Mouse (Mus musculus): ENCODE results near the gene Phf3.

Phf3 gene

DNA sequence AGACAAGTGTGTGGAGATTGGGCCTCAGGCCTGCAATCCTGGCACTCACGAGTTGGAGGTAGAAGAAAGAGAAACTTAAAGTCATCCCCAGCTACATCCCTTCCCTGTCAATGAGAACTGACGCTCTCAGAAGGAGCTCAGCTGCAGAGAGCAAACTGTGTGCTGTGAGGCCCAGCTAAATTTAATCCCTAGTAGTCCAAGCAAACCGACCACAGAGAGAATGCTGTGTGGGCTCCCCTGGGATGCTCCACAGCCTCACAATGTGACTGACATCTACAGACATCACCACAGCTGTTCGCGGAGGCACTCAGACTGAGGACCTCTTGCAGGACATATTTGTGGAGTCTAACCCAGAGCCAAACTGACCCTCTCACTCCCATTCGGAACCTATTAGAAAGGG lies 54.3 kb downstream of the Phf3 start:
- DNase-seq, result peak; percentile 75

- DNase-seq, result peak; percentile 13
These were observed 58.1 kb downstream of the Phf3 start for GRCm38 (mm10) chr1:30815609-30816008.

GRCm38 (mm10) chr1:30814987-30815386 lies 58.7 kb downstream of the Phf3 start:
- no peak for DNase-seq

DNA sequence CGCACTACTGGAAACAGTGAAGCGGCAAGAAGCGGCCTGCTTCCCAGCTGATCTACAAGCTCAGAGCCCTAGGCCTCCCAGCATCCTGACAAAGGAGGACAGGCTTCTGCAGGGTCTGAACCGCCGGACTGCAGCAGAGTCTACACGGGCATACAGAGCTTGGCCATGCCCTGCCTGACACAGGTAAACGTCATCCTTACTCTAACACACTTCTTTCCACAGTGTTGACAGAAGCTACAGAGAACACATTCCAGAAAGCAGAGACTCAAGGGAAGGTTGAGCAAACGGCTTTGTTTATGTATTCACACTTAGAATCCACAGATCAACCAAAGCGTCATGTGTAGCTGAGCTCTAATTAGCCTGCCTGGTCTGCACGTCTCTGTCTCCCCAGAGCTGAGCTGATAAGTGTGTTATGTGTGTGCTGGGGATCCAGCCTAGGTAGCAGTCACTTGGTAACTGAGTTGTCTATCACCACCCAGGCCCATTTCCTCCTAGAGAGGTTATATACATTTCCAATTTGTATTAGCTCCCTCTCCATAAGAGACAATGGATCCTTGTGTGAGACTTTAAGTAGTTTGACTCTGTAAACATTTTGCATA lies 65.5 kb downstream of the Phf3 start:
- DNase-seq, result peak; percentile 80

DNA sequence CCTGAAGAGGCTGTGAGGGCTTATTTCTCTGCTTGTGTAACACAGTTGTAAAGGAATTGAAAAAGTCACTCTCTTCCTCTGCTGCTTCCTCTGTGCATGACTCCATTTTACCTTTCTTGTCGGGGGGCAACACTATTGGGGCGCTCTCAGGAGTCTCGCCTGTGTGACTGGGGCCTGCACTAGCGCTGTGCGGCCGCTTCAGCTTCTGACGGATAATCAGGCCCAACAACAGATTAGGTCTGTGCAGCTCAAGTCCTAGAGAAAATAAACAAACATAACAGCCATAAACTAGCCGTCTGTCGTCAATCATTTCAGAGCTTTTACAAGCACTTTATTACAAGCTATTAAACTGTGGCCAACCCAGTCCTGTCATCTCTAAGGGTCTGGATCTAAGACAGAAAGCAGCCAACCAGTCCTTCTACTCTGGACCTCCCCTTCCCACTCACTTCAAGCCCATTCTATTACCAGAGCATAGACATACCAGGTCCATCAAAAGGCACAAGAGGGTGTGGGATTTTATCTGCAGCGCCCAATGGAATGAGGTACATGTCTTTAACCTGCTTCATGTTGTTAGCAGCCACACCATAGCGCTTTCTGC lies 67.9 kb downstream of the Phf3 start:
- DNase-seq, result peak; percentile 86

GRCm38 (mm10) chr1:30804919-30805318 lies 68.8 kb downstream of the Phf3 start:
- peak; percentile 74 for DNase-seq

GRCm38 (mm10) chr1:30801911-30802310 lies 71.8 kb downstream of the Phf3 start:
- peak; percentile 83 for DNase-seq

DNA sequence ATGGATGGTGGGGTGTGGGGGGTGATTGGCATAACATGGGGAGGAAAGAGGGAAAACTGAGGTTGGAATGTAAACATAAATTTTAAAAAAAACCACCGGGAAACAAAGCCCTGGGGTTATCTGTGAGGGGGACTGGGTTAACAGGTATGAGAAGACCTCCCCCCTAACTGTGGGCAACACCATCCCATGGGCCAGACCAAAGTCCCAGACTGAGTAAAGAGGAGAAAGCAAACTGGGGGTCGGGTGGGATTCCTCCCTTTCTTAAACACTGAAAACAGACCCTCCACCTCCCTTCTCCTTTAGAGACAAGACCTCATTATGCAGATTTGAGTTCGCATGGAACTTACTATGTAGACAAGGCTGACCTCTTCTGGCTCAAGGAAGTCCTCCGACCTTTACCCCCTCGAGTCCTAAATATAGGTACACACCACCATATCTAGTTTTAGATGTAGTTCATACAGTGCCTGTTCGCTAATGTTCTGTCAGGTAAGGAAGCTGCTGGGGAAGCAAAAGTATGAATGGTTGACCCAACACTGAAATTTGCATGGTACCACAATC lies 74.4 kb downstream of the Phf3 start:
- peak; percentile 60 for DNase-seq

- peak; percentile 84 for DNase-seq
These were observed 79.1 kb downstream of the Phf3 start for GRCm38 (mm10) chr1:30794606-30795005.

DNA sequence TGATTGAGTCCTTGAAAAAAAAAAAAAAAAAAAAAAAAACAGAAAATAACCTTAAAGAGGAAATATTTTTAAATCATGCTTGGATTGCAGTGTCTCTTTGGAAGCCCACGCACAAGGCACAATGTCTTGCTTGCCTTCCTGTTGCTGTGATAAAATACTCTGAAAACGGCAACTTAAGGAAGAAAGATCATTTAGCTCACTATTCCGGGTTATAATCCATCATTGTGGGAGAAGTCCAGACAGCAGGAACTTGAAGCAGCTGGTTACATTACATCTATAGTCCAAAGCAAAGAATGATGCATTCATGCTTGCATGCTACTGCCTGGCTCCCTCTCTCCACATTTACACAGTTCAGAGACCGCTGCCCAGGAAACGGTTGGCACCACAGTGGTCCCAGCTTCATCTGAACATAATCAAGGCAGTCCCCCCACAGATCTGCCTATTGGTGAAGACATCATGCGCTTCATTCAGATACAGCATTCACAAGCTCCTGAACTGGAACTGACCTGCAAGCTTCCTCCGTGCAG lies 80.3 kb downstream of the Phf3 start:
- peak; percentile 16 for DNase-seq

DNA sequence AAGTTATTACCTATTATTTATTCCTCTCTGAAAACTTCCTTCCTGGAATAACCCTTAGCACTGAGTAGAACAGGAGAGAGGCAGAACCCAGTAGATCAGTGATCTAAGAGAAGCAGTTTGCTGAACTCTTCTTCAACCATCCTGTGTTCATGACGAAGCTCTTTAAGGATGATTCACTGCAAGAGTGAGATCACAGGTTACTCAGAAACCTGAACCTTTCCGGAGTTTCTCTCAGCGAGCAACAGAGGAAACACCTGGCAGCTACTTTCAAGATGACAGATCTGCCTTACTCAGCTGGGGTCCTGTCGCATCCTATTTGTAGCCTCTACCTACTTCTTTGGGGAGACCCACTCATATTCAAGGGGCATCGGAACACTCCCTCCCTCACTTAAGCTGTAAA lies 80.8 kb downstream of the Phf3 start:
- DNase-seq, result peak; percentile 28

DNA sequence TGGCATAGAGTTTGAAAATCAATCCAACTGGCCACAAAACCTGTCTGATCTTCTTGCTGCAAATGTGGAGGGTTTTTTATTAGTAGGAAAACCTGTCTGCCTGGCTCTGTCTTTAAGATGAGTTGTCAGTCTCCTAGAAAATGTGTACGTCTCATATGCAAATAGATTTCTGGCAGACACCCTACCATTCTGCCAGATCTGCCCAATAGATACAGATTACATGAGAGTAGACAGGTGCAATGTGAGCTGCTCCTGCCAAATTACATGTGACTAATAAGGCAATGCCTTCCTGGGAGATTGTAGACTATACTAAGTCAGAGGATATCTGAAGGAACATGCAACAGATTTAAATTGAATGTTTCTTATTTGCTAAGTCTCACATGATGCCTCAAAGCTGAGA lies 83.5 kb downstream of the Phf3 start:
- DNase-seq, result peak; percentile 40

- DNase-seq, result peak; percentile 55
These were observed 84.0 kb downstream of the Phf3 start for GRCm38 (mm10) chr1:30789689-30790088.

- peak; percentile 17 for DNase-seq
These were observed 84.7 kb downstream of the Phf3 start for GRCm38 (mm10) chr1:30789001-30789400.

- peak; percentile 82 for DNase-seq
These were observed 87.1 kb downstream of the Phf3 start for GRCm38 (mm10) chr1:30786583-30786982.

GRCm38 (mm10) chr1:30783741-30784140 lies 90.0 kb downstream of the Phf3 start:
- peak; percentile 16 for DNase-seq

GRCm38 (mm10) chr1:30780293-30780692 lies 93.4 kb downstream of the Phf3 start:
- peak; percentile 56 for DNase-seq

GRCm38 (mm10) chr1:30779562-30779961 lies 94.2 kb downstream of the Phf3 start:
- peak; percentile 60 for DNase-seq

GRCm38 (mm10) chr1:30778374-30779005 lies 95.2 kb downstream of the Phf3 start:
- DNase-seq, result peak; percentile 62

- peak; percentile 1 for DNase-seq
These were observed 97.5 kb downstream of the Phf3 start for GRCm38 (mm10) chr1:30776196-30776595.

GRCm38 (mm10) chr1:30773662-30774061 lies 100.1 kb downstream of the Phf3 start:
- DNase-seq, result peak; percentile 76

DNA sequence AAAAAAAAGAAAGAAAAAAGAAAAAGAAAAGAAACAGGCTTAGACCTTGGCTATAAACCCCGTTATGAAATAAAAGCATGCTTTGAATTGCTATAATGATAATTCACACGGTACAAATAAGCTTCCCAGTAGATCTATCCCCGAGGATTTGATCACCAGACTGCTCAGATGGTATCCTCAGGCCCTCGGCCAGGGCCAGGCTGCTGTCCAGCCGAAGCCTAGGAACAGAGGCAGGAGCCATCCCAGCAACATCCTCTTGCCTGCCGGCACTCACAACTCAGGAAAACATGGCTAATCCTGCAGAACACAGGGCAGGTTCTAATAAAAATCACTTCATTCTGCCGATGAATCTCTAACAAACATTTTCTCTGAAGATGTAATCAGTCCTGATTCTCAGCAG lies 100.9 kb downstream of the Phf3 start:
- peak; percentile 61 for DNase-seq

GRCm38 (mm10) chr1:30771772-30772171 lies 101.9 kb downstream of the Phf3 start:
- DNase-seq, result peak; percentile 75

GRCm38 (mm10) chr1:30770599-30770998 lies 103.1 kb downstream of the Phf3 start:
- peak; percentile 73 for DNase-seq
